Comparison of ENCODE assay signal across 8 mouse cellular contexts in the genomic region with DNA sequence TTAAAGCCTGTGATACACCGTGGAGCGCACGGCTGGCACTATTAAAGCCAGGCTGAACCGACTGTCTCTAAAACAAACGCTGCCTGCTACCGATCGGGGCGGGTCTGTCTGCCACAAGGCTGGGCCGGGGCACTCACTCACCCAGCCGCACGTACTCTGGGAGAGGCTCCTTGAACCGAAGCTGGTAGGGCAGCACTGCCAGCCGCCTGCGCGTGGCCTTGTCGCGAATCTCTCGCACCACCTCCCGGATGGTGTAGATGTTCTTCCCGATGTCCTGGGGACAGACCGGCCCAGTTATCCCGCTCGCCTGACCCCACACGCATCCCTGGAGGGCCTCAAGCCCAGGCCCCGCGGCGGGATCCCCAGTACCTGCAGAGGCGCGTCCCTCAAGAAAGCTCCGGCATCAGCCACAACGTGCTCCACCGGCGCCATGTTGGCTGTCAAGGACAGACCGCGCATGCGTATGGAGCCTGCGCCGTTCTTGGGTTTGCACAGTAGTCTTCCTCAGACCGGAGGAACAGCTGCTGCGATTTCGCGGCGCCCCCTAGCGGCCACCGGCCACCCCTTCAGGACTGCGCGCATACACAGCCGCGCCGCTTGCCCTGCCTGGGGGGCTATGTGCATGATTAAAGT. TPM values are rescaled to one million over a fixed set of nuclear protein-coding genes. Genes with fewer than 3 reads are reported as not detected.
A peak's percentile ranks its signal among the peaks of the same experiment; 100 is the strongest.
DNase-seq lines count a peak whose midpoint lies in the region; ATAC-seq lines count a peak whose summit lies in the region.

A gene (minus strand): TSS at position 455 of the 633 bp plus-strand sequence.

- ATAC-seq in forebrain, embryonic 11.5 days (replicated peaks; ENCODE audit: low FRiP score), result peak; percentile 98
- ATAC-seq in heart, embryonic 16.5 days (replicated peaks; ENCODE audit: extremely low read depth, insufficient read depth, low FRiP score), result peak; percentile 99
- ATAC-seq in liver, embryonic 15.5 days (ENCODE audit: insufficient read depth), result peak; percentile 96
- peak; percentile 99 for ATAC-seq in neural tube, embryonic 12.5 days (ENCODE audit: low FRiP score, low read depth)

- peak within 1 kb of the TSS; percentile 92 for H3K9ac ChIP-seq in forebrain, embryonic 11.5 days (ENCODE audit: low read length)
- peak within 1 kb of the TSS; percentile 86 for H3K9ac ChIP-seq in heart, embryonic 16.5 days (ENCODE audit: low read length)
- peak within 1 kb of the TSS; percentile 77 for H3K9ac ChIP-seq in liver, embryonic 15.5 days
- peak within 1 kb of the TSS; percentile 81 for H3K9ac ChIP-seq in neural tube, embryonic 12.5 days

- peaks cover 4% of the 10 kb centered on the region; the same call in 1 of the 2 replicates for H3K36me3 ChIP-seq in forebrain, embryonic 11.5 days (ENCODE audit: control insufficient read depth, insufficient read depth, low read length)
- H3K36me3 ChIP-seq in heart, embryonic 16.5 days (ENCODE audit: control insufficient read depth, insufficient read depth), result peaks cover 22% of the 10 kb centered on the region
- peaks cover 30% of the 10 kb centered on the region for H3K36me3 ChIP-seq in liver, embryonic 15.5 days (replicated peaks)
- H3K36me3 ChIP-seq in neural tube, embryonic 12.5 days, result peaks cover 31% of the 10 kb centered on the region

- H3K27me3 ChIP-seq in forebrain, embryonic 11.5 days (ENCODE audit: control insufficient read depth, insufficient read depth, low read length), result no peaks in the 10 kb centered on the region
- H3K27me3 ChIP-seq in heart, embryonic 16.5 days (ENCODE audit: control insufficient read depth, insufficient read depth, low read length), result no peaks in the 10 kb centered on the region
- peaks cover 18% of the 10 kb centered on the region for H3K27me3 ChIP-seq in liver, embryonic 15.5 days
- 0 out of 2 replicates have a peak, but pooled peaks cover 3% of the 10 kb centered on the region for H3K27me3 ChIP-seq in neural tube, embryonic 12.5 days (replicated peaks)

- H3K4me2 ChIP-seq in forebrain, embryonic 11.5 days (ENCODE audit: low read depth, low read length, severe bottlenecking), result peak within 1 kb of the TSS; percentile 56
- peak within 1 kb of the TSS; percentile 85 for H3K4me2 ChIP-seq in heart, embryonic 16.5 days (ENCODE audit: low read depth, low read length)
- H3K4me2 ChIP-seq in liver, embryonic 15.5 days, result peak within 1 kb of the TSS; percentile 91
- H3K4me2 ChIP-seq in neural tube, embryonic 12.5 days (replicated peaks), result peak within 1 kb of the TSS; percentile 84

- peak; percentile 96 to 97 for DNase-seq in CD8-positive naive resting alpha-beta T cell, adult 2 months (ENCODE audit: low read depth in 2 of 2, low spot score in 2 of 2)
- peak; percentile 98 for DNase-seq in c-Kit-positive CD71-negative TER-119-negative erythroid progenitor cells, embryonic 14.5 days (ENCODE audit: low read depth)
- peak; percentile 99 for DNase-seq in forebrain, embryonic 11.5 days (ENCODE audit: low spot score)
- DNase-seq in kidney, postnatal 36 days, result peak; percentile 97 to 99
- DNase-seq in telencephalon, adult 2 months (ENCODE audit: low read depth, low spot score), result peak; percentile 95

- H3K27ac ChIP-seq in forebrain, embryonic 11.5 days (ENCODE audit: low read depth, low read length), result peak within 1 kb of the TSS; percentile 25; the same call in 1 of the 2 replicates
- peak within 1 kb of the TSS; percentile 50 for H3K27ac ChIP-seq in heart, embryonic 16.5 days (ENCODE audit: low read length)
- peak within 1 kb of the TSS; percentile 82 for H3K27ac ChIP-seq in liver, embryonic 15.5 days (replicated peaks)
- H3K27ac ChIP-seq in neural tube, embryonic 12.5 days, result no peak within 1 kb of the TSS; the same call in 1 of the 2 replicates

- peak within 1 kb of the TSS; percentile 87 for H3K4me3 ChIP-seq in forebrain, embryonic 11.5 days (ENCODE audit: low read depth, low read length)
- H3K4me3 ChIP-seq in heart, embryonic 16.5 days (ENCODE audit: low read length), result peak within 1 kb of the TSS; percentile 81
- peak within 1 kb of the TSS; percentile 83 for H3K4me3 ChIP-seq in liver, embryonic 15.5 days (replicated peaks)
- H3K4me3 ChIP-seq in neural tube, embryonic 12.5 days, result peak within 1 kb of the TSS; percentile 90

- WGBS in forebrain, embryonic 11.5 days, result under 1% methylated on average over 50 of the region's 50 CpGs
- under 1% methylated on average over 50 of the region's 50 CpGs for WGBS in heart, embryonic 16.5 days
- WGBS in liver, embryonic 15.5 days (ENCODE audit: insufficient replicate concordance), result under 1% methylated on average over 50 of the region's 50 CpGs
- under 1% methylated on average over 50 of the region's 50 CpGs for WGBS in neural tube, embryonic 12.5 days

- H3K4me1 ChIP-seq in forebrain, embryonic 11.5 days (replicated peaks; ENCODE audit: control insufficient read depth, insufficient read depth, low read length), result peaks cover 6% of the 10 kb centered on the region; the same call in 1 of the 2 replicates
- H3K4me1 ChIP-seq in heart, embryonic 16.5 days (ENCODE audit: control insufficient read depth, insufficient read depth, low read length), result peaks cover 13% of the 10 kb centered on the region
- H3K4me1 ChIP-seq in liver, embryonic 15.5 days (replicated peaks), result peaks cover 39% of the 10 kb centered on the region
- H3K4me1 ChIP-seq in neural tube, embryonic 12.5 days, result peaks cover 15% of the 10 kb centered on the region

- H3K9me3 ChIP-seq in forebrain, embryonic 11.5 days (ENCODE audit: control insufficient read depth, low read length), result no peaks in the 10 kb centered on the region
- H3K9me3 ChIP-seq in heart, embryonic 16.5 days (replicated peaks; ENCODE audit: control insufficient read depth, low read length), result no peaks in the 10 kb centered on the region
- no peaks in the 10 kb centered on the region for H3K9me3 ChIP-seq in liver, embryonic 15.5 days (replicated peaks)
- H3K9me3 ChIP-seq in neural tube, embryonic 12.5 days, result no peaks in the 10 kb centered on the region

RNA-seq across cellular contexts. Expression of the gene that starts here (rescaled TPM):
- polyA plus RNA-seq in forebrain, embryonic 11.5 days (2014; fragmentation: Nextera tagmentation; extraction: Ambion mirVana), result 81.5 and 88.7 TPM in 2 replicates
- 55.1 and 55.5 TPM in 2 replicates for polyA plus RNA-seq in heart, embryonic 16.5 days (2015; fragmentation: Nextera tagmentation; extraction: Ambion mirVana)
- 26.0 and 27.1 TPM in 2 replicates for polyA plus RNA-seq in liver, embryonic 15.5 days (2015; fragmentation: Nextera tagmentation; extraction: Ambion mirVana)
- polyA plus RNA-seq in neural tube, embryonic 12.5 days (2016; fragmentation: Nextera tagmentation; extraction: Ambion mirVana), result 79.1 and 81.5 TPM in 2 replicates
